Mouse (Mus musculus) kidney, embryonic 16.5 days (tissue): ENCODE results near the gene Mrpl53. TPM values are rescaled to one million over a fixed set of nuclear protein-coding genes. Genes with fewer than 3 reads are reported as not detected.

Experiments
- ATAC-seq: fragments of 200-750 bp; cut with Nextera tagmentation; 2 replicates; pipeline ENCODE4 v1.8.0; 2017; ENCODE audit warnings: moderate TSS enrichment; ENCODE audit not compliant: low FRiP score, low TSS enrichment
- H3K27ac ChIP-seq: fragments of 300-500 bp; sonication (generic); 2 replicates; pipeline ENCODE4 v1.5.1; 2014; ENCODE audit warnings: low read length
- H3K27me3 ChIP-seq: fragments of 300-500 bp; sonication (generic); 2 replicates; pipeline ENCODE4 v1.6.1; 2014; ENCODE audit warnings: low read length, control low read depth, mixed read lengths; ENCODE audit not compliant: insufficient read depth
- H3K36me3 ChIP-seq: fragments of 300-500 bp; sonication (generic); 2 replicates; pipeline ENCODE4 v1.6.1; 2014; ENCODE audit warnings: low read length, control low read depth, mixed read lengths; ENCODE audit not compliant: insufficient read depth
- H3K4me1 ChIP-seq: fragments of 300-500 bp; sonication (generic); 2 replicates; pipeline ENCODE4 v1.6.1; 2014; ENCODE audit warnings: low read length, control low read depth, mixed read lengths; ENCODE audit not compliant: insufficient read depth
- H3K4me2 ChIP-seq: fragments of 300-500 bp; sonication (generic); replicated peaks from 2 replicates; pipeline ENCODE4 v1.6.1; 2014; ENCODE audit warnings: low read depth, low read length
- H3K4me3 ChIP-seq: fragments of 300-500 bp; sonication (generic); 2 replicates; pipeline ENCODE4 v1.5.1; 2014; ENCODE audit warnings: mild to moderate bottlenecking, low read length
- H3K9ac ChIP-seq: fragments of 300-500 bp; sonication (generic); replicated peaks from 2 replicates; pipeline ENCODE4 v1.6.1; 2014; ENCODE audit warnings: low read length
- H3K9me3 ChIP-seq: fragments of 300-500 bp; sonication (generic); 2 replicates; pipeline ENCODE4 v1.6.1; 2016; ENCODE audit warnings: low read length, control low read depth
- WGBS: fragments of 180-500 bp; shearing (Covaris S2); extraction: QIAGEN DNeasy Blood & Tissue Kit; methylation state at CpG from one replicate; pipeline ENCODE4 v1.1.7; 2014; 5-methylcytosine and 5-hydroxymethylcytosine counted together
- polyA plus RNA-seq: library from polyadenylated mRNA; unstranded; fragments of >200 nt; fragmentation: Nextera tagmentation; extraction: Ambion mirVana; gene quantifications from 2 replicates; pipeline ENCODE4 v1.2.1, GENCODE M21; 2015

Gene Mrpl53
- polyA plus RNA-seq, 1 experiment from 2014 or later: 143 TPM

GRCm38 (mm10) chr6:83120930-83121862, 12.4 kb downstream of the Mrpl53 start, which contains the start of gene Wbp1:
Wbp1 (minus strand) TSS chr6:83121559.
- peak within 1 kb of the TSS; percentile 91 for H3K9ac ChIP-seq
- peak within 1 kb of the TSS; percentile 76 for H3K4me3 ChIP-seq
- no peaks in the 10 kb centered on the region for H3K9me3 ChIP-seq
- no peaks in the 10 kb centered on the region for H3K27me3 ChIP-seq
- peak within 1 kb of the TSS; percentile 91 for H3K4me2 ChIP-seq
- H3K27ac ChIP-seq: peak within 1 kb of the TSS; percentile 98
- peaks cover 63% of the 10 kb centered on the region for H3K4me1 ChIP-seq
- H3K36me3 ChIP-seq: peaks cover 20% of the 10 kb centered on the region
- peak; percentile 96 for ATAC-seq
- WGBS: under 1% methylated on average over 38 of the region's 38 CpGs

GRCm38 (mm10) chr6:83121863-83122710, 13.2 kb downstream of the Mrpl53 start:
- Histone ChIP-seq H3K4me3 (peak overlapping the region; percentile 76), H3K9me3 (no peaks in the 10 kb centered on the region), H3K9ac (peak overlapping the region; percentile 91), H3K27me3 (no peaks in the 10 kb centered on the region), H3K4me1 (peaks cover 55% of the 10 kb centered on the region), H3K27ac (peak overlapping the region; percentile 98), H3K4me2 (peak overlapping the region; percentile 91), H3K36me3 (peaks cover 20% of the 10 kb centered on the region)
- no peak; the same call in 1 of the 2 replicates for ATAC-seq
- under 1% methylated on average over 43 of the region's 52 CpGs for WGBS

- H3K4me3 ChIP-seq: 0 out of 2 replicates have a peak overlapping the region, but pooled peaks have one; percentile 76
- no peaks in the 10 kb centered on the region for H3K9me3 ChIP-seq
- H3K4me2 ChIP-seq: peak overlapping the region; percentile 91
- ATAC-seq: no peak
- H3K36me3 ChIP-seq: peaks cover 17% of the 10 kb centered on the region
- peaks cover 53% of the 10 kb centered on the region for H3K4me1 ChIP-seq
- H3K27ac ChIP-seq: no peak overlapping the region
- H3K27me3 ChIP-seq: no peaks in the 10 kb centered on the region
- H3K9ac ChIP-seq: no peak overlapping the region
- 74% methylated on average over 5 of the region's 5 CpGs for WGBS
These were observed 14.1 kb downstream of the Mrpl53 start for GRCm38 (mm10) chr6:83122961-83123360.

- Histone ChIP-seq H3K27ac (peak overlapping the region; percentile 76; the same call in 1 of the 2 replicates), H3K9me3 (no peaks in the 10 kb centered on the region), H3K9ac (peak overlapping the region; percentile 85), H3K4me1 (peaks cover 39% of the 10 kb centered on the region), H3K27me3 (no peaks in the 10 kb centered on the region), H3K4me3 (peak overlapping the region; percentile 78), H3K36me3 (peaks cover 3% of the 10 kb centered on the region; the same call in 1 of the 2 replicates), H3K4me2 (peak overlapping the region; percentile 91)
- no peak for ATAC-seq
- under 1% methylated on average over 30 of the region's 30 CpGs for WGBS
These were observed 16.0 kb downstream of the Mrpl53 start for GRCm38 (mm10) chr6:83124851-83125312.

GRCm38 (mm10) chr6:83125331-83125730, 16.5 kb downstream of the Mrpl53 start, which contains the start of gene Ino80b:
Ino80b (minus strand) TSS chr6:83125431.
- peak within 1 kb of the TSS; percentile 76; the same call in 1 of the 2 replicates for H3K27ac ChIP-seq
- no peak for ATAC-seq
- no peaks in the 10 kb centered on the region for H3K27me3 ChIP-seq
- peaks cover 3% of the 10 kb centered on the region; the same call in 1 of the 2 replicates for H3K36me3 ChIP-seq
- H3K4me1 ChIP-seq: peaks cover 35% of the 10 kb centered on the region
- H3K9me3 ChIP-seq: no peaks in the 10 kb centered on the region
- H3K9ac ChIP-seq: peak within 1 kb of the TSS; percentile 85
- WGBS: 27% methylated on average over 5 of the region's 5 CpGs
- H3K4me2 ChIP-seq: peak within 1 kb of the TSS; percentile 91
- H3K4me3 ChIP-seq: peak within 1 kb of the TSS; percentile 78

- H3K27ac ChIP-seq: no peak overlapping the region
- H3K4me1 ChIP-seq: peaks cover 37% of the 10 kb centered on the region
- no peak overlapping the region for H3K9ac ChIP-seq
- H3K9me3 ChIP-seq: no peaks in the 10 kb centered on the region
- H3K27me3 ChIP-seq: no peaks in the 10 kb centered on the region
- no peak for ATAC-seq
- WGBS: 95% methylated on average over 5 of the region's 5 CpGs
- no peak overlapping the region for H3K4me2 ChIP-seq
- H3K36me3 ChIP-seq: peaks cover 3% of the 10 kb centered on the region; the same call in 1 of the 2 replicates
- no peak overlapping the region for H3K4me3 ChIP-seq
These were observed 18.6 kb downstream of the Mrpl53 start for GRCm38 (mm10) chr6:83127419-83127818.

- H3K4me2 ChIP-seq: 0 out of 2 replicates have a peak overlapping the region, but pooled peaks have one; percentile 12
- peak overlapping the region; percentile 89 for H3K27ac ChIP-seq
- no peak overlapping the region for H3K9ac ChIP-seq
- ATAC-seq: peak; percentile 36; the same call in 1 of the 2 replicates
- no peaks in the 10 kb centered on the region for H3K36me3 ChIP-seq
- WGBS: 50% methylated on average over 6 of the region's 6 CpGs
- no peaks in the 10 kb centered on the region for H3K9me3 ChIP-seq
- no peaks in the 10 kb centered on the region for H3K27me3 ChIP-seq
- H3K4me1 ChIP-seq: peaks cover 30% of the 10 kb centered on the region
- no peak overlapping the region for H3K4me3 ChIP-seq
These were observed 22.7 kb downstream of the Mrpl53 start for GRCm38 (mm10) chr6:83131469-83132034.

GRCm38 (mm10) chr6:83132176-83132919, 23.5 kb downstream of the Mrpl53 start:
- H3K9ac ChIP-seq: no peak overlapping the region
- peak overlapping the region; percentile 89 for H3K27ac ChIP-seq
- no peak overlapping the region for H3K4me3 ChIP-seq
- H3K36me3 ChIP-seq: no peaks in the 10 kb centered on the region
- ATAC-seq: no peak
- H3K4me2 ChIP-seq: no peak overlapping the region
- no peaks in the 10 kb centered on the region for H3K27me3 ChIP-seq
- H3K4me1 ChIP-seq: peaks cover 34% of the 10 kb centered on the region
- H3K9me3 ChIP-seq: no peaks in the 10 kb centered on the region
- WGBS: 80% methylated on average over 9 of the region's 9 CpGs
